Mouse (Mus musculus): ENCODE measurements at regions not wholly inside any gene's neighbourhood (a gene's known extent, or its start where the extent isn't known, plus 50 kb on each side); places are given as distances from the start of the nearest gene placed in this dataset.

- no peak overlapping the region for H3K27ac ChIP-seq
- peak; percentile 49 for DNase-seq
- H3K4me3 ChIP-seq, result no peak overlapping the region
- intact Hi-C loops (cut with DNase I), result loop anchor here (10.0 kb wide), 1 partner anchor 873 kb away; no protein-coding TSS in a partner anchor
- peak; percentile 63 for TF ChIP-seq CTCF (IDR thresholded peaks at IDR 0.05)
Observed at GRCm38 (mm10) chr11:18151788-18152563, 198.3 kb upstream of the Etaa1 start.

GRCm38 (mm10) chr11:18151369-18151768 lies 197.7 kb upstream of the Etaa1 start:
- H3K27ac ChIP-seq, result no peak overlapping the region
- intact Hi-C loops (cut with DNase I), result loop anchor here (10.0 kb wide), 1 partner anchor 873 kb away; no protein-coding TSS in a partner anchor
- H3K4me3 ChIP-seq, result no peak overlapping the region
- DNase-seq, result no peak
- TF ChIP-seq CTCF (IDR thresholded peaks at IDR 0.05), result no peak

- H3K4me3 ChIP-seq, result no peak overlapping the region
- intact Hi-C loops (cut with DNase I), result no loop called here
- no peak overlapping the region for H3K27ac ChIP-seq
- DNase-seq, result no peak
- no peak for TF ChIP-seq CTCF (IDR thresholded peaks at IDR 0.05)
Observed at GRCm38 (mm10) chr11:18127488-18127887, 173.8 kb upstream of the Etaa1 start.

GRCm38 (mm10) chr11:18123031-18123430 lies 169.4 kb upstream of the Etaa1 start:
- intact Hi-C loops (cut with DNase I), result no loop called here
- H3K4me3 ChIP-seq, result no peak overlapping the region

GRCm38 (mm10) chr11:18122616-18123015 lies 168.9 kb upstream of the Etaa1 start:
- DNase-seq, result no peak
- Histone ChIP-seq H3K27ac (no peak overlapping the region), H3K4me3 (no peak overlapping the region)
- intact Hi-C loops (cut with DNase I), result no loop called here
- no peak for TF ChIP-seq CTCF (IDR thresholded peaks at IDR 0.05)

More at GRCm38 (mm10) chr11:18123031-18123430, 169.4 kb upstream of the Etaa1 start:
- DNase-seq, result no peak
- H3K27ac ChIP-seq, result no peak overlapping the region
- no peak for TF ChIP-seq CTCF (IDR thresholded peaks at IDR 0.05)

GRCm38 (mm10) chr11:18115693-18116450 lies 162.2 kb upstream of the Etaa1 start:
- Histone ChIP-seq H3K27ac (no peak overlapping the region), H3K4me3 (no peak overlapping the region)
- intact Hi-C loops (cut with DNase I), result no loop called here
- peak; percentile 67 for DNase-seq
- TF ChIP-seq CTCF (IDR thresholded peaks at IDR 0.05), result no peak

GRCm38 (mm10) chr11:18102841-18103240 lies 149.2 kb upstream of the Etaa1 start:
- intact Hi-C loops (cut with DNase I), result no loop called here
- Histone ChIP-seq H3K27ac (no peak overlapping the region), H3K4me3 (no peak overlapping the region)
- no peak for TF ChIP-seq CTCF (IDR thresholded peaks at IDR 0.05)
- DNase-seq, result no peak

- intact Hi-C loops (cut with DNase I), result no loop called here
- TF ChIP-seq CTCF (IDR thresholded peaks at IDR 0.05), result no peak
- Histone ChIP-seq H3K4me3 (no peak overlapping the region), H3K27ac (no peak overlapping the region)
- DNase-seq, result no peak
Observed at GRCm38 (mm10) chr11:18075840-18076435, 122.3 kb upstream of the Etaa1 start.

GRCm38 (mm10) chr11:18070586-18071306 lies 117.1 kb upstream of the Etaa1 start:
- H3K27ac ChIP-seq, result no peak overlapping the region

GRCm38 (mm10) chr11:18070032-18070374 lies 116.3 kb upstream of the Etaa1 start:
- Histone ChIP-seq H3K27ac (no peak overlapping the region), H3K4me3 (no peak overlapping the region)
- intact Hi-C loops (cut with DNase I), result no loop called here
- TF ChIP-seq CTCF (IDR thresholded peaks at IDR 0.05), result no peak
- DNase-seq, result no peak

More at GRCm38 (mm10) chr11:18070586-18071306, 117.1 kb upstream of the Etaa1 start:
- DNase-seq, result no peak
- TF ChIP-seq CTCF (IDR thresholded peaks at IDR 0.05), result no peak
- intact Hi-C loops (cut with DNase I), result no loop called here
- H3K4me3 ChIP-seq, result no peak overlapping the region

GRCm38 (mm10) chr11:18069348-18070031 lies 115.8 kb upstream of the Etaa1 start:
- Histone ChIP-seq H3K27ac (no peak overlapping the region), H3K4me3 (no peak overlapping the region)
- intact Hi-C loops (cut with DNase I), result no loop called here
- DNase-seq, result no peak
- no peak for TF ChIP-seq CTCF (IDR thresholded peaks at IDR 0.05)

- DNase-seq, result no peak
- no peak overlapping the region for H3K27ac ChIP-seq
- no peak overlapping the region for H3K4me3 ChIP-seq
- no peak for TF ChIP-seq CTCF (IDR thresholded peaks at IDR 0.05)
- intact Hi-C loops (cut with DNase I), result no loop called here
Observed at GRCm38 (mm10) chr11:18068085-18068484, 114.4 kb upstream of the Etaa1 start.
